Comparison of ENCODE assay signal across 11 mouse cellular contexts in the genomic region with DNA sequence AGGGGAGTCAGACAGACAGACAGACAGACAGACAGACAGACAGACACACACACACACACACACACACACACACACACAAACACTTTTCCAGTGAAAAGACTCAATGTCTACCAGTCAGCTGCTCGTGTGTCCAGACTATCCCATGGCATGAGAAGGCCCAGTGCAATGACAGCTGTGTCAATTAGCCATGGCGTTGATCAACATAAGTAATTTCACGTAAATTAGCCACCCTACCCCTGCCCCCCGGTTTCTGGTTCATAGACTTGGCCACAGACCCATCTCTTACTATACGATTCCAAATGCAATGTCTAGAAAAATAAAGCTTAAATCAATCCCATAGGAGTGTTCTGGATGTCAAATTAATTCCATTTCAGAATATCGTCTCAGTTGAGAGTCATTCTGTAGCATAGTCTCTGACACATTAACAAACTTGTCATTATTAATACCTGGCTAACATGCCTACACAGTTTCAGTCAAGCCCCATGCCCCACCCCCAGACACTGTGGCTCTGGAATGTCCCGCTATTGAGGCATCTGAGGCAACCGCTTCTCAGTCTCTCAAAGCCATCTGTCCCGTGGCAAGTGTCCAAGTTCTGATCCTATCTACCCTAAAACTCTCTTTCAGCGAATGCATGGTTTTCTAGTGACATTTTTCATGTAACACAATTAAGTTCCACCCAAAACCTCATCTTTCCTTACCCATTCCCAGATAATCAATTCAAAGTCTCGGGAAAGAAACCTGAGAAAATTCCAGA.
A peak's percentile ranks its signal among the peaks of the same experiment; 100 is the strongest.
DNase-seq lines count a peak whose midpoint lies in the region; ATAC-seq and TF ChIP-seq lines count a peak whose summit lies in the region.
"Had no signal": no experiment of that assay in that cellular context is flagged by ENCODE, and none has a peak within 500 bp of the region (broad histone marks: within the 10 kb centered on the region; RNA-seq: fewer than 3 reads in every experiment).

No protein-coding gene starts in this region.

- no peaks in the 10 kb centered on the region for H3K9me3 ChIP-seq in limb, embryonic 13.5 days
- no peaks in the 10 kb centered on the region for H3K9me3 ChIP-seq in limb, embryonic 10.5 days (replicated peaks)
- H3K9me3 ChIP-seq in lung, postnatal 0 days (ENCODE audit: low read length), result no peaks in the 10 kb centered on the region
- no peaks in the 10 kb centered on the region for H3K9me3 ChIP-seq in stomach, postnatal 0 days (ENCODE audit: control insufficient read depth, low read length)
- H3K9me3 ChIP-seq: kidney, embryonic 15.5 days had no signal

- no peak for DNase-seq in limb, embryonic 10.5 days (ENCODE audit: low spot score)
- DNase-seq in NIH3T3 (ENCODE audit: low read depth), result peak; percentile 35
- DNase-seq in cerebellum, adult 18-20 months, result peak; percentile 72 to 84
- peak; percentile 21 for DNase-seq in lung, postnatal 0 days (ENCODE audit: low spot score)
- DNase-seq in stomach, postnatal 0 days (ENCODE audit: low spot score), result no peak
- no peak for DNase-seq in thymus, postnatal 4 days
- DNase-seq: heart, adult 18-20 months; heart, postnatal 36 days; right cerebral cortex, postnatal 4 days had no signal

- peaks cover 26% of the 10 kb centered on the region for H3K4me1 ChIP-seq in limb, embryonic 13.5 days
- peaks cover 32% of the 10 kb centered on the region for H3K4me1 ChIP-seq in limb, embryonic 10.5 days
- no peaks in the 10 kb centered on the region for H3K4me1 ChIP-seq in lung, postnatal 0 days (ENCODE audit: insufficient read depth, low read depth, low read length)
- no peaks in the 10 kb centered on the region for H3K4me1 ChIP-seq in stomach, postnatal 0 days (replicated peaks; ENCODE audit: control insufficient read depth, insufficient read depth)

- H3K4me3 ChIP-seq in limb, embryonic 13.5 days, result no peak overlapping the region
- H3K4me3 ChIP-seq in limb, embryonic 10.5 days, result no peak overlapping the region
- no peak overlapping the region for H3K4me3 ChIP-seq in lung, postnatal 0 days (ENCODE audit: low read depth, low read length)
- no peak overlapping the region for H3K4me3 ChIP-seq in stomach, postnatal 0 days (ENCODE audit: low read depth, low read length)
- H3K4me3 ChIP-seq: kidney, embryonic 15.5 days had no signal

- TF ChIP-seq EP300 in lung, postnatal 0 days (IDR thresholded peaks at IDR 0.05), result no peak
- TF ChIP-seq EP300 in stomach, postnatal 0 days (optimal IDR thresholded peaks at IDR 0.05), result no peak

- H3K36me3 ChIP-seq in limb, embryonic 13.5 days, result no peaks in the 10 kb centered on the region
- H3K36me3 ChIP-seq in limb, embryonic 10.5 days, result no peaks in the 10 kb centered on the region
- H3K36me3 ChIP-seq in lung, postnatal 0 days (ENCODE audit: insufficient read depth, low read length), result no peaks in the 10 kb centered on the region
- no peaks in the 10 kb centered on the region for H3K36me3 ChIP-seq in stomach, postnatal 0 days (ENCODE audit: control insufficient read depth, insufficient read depth, low read length)
- H3K36me3 ChIP-seq: kidney, embryonic 15.5 days had no signal

- no peak overlapping the region for H3K27ac ChIP-seq in limb, embryonic 13.5 days
- H3K27ac ChIP-seq in limb, embryonic 10.5 days, result no peak overlapping the region
- no peak overlapping the region for H3K27ac ChIP-seq in lung, postnatal 0 days (ENCODE audit: low read length)
- no peak overlapping the region for H3K27ac ChIP-seq in stomach, postnatal 0 days (replicated peaks)
- H3K27ac ChIP-seq: kidney, embryonic 15.5 days had no signal

- no peaks in the 10 kb centered on the region for H3K27me3 ChIP-seq in limb, embryonic 13.5 days
- H3K27me3 ChIP-seq in limb, embryonic 10.5 days (ENCODE audit: low read depth, poor library complexity, severe bottlenecking), result no peaks in the 10 kb centered on the region
- H3K27me3 ChIP-seq in lung, postnatal 0 days (replicated peaks; ENCODE audit: insufficient read depth, low read length), result no peaks in the 10 kb centered on the region
- H3K27me3 ChIP-seq in stomach, postnatal 0 days (ENCODE audit: control insufficient read depth, insufficient read depth, low read length), result no peaks in the 10 kb centered on the region
- H3K27me3 ChIP-seq: kidney, embryonic 15.5 days had no signal

- TF ChIP-seq CTCF in lung, postnatal 0 days (IDR thresholded peaks at IDR 0.05), result no peak
- no peak for TF ChIP-seq CTCF in stomach, postnatal 0 days (IDR thresholded peaks at IDR 0.05; ENCODE audit: low read depth)

- no peak overlapping the region for H3K9ac ChIP-seq in limb, embryonic 13.5 days
- H3K9ac ChIP-seq in lung, postnatal 0 days (replicated peaks; ENCODE audit: low read depth), result no peak overlapping the region
- H3K9ac ChIP-seq in stomach, postnatal 0 days (ENCODE audit: low read length), result no peak overlapping the region
- H3K9ac ChIP-seq: kidney, embryonic 15.5 days had no signal

- 67% methylated on average over 11 of the region's 11 CpGs for WGBS in limb, embryonic 13.5 days
- WGBS in limb, embryonic 10.5 days, result 87% methylated on average over 11 of the region's 11 CpGs
- WGBS in lung, postnatal 0 days, result 62% methylated on average over 11 of the region's 11 CpGs
- WGBS in stomach, postnatal 0 days, result 64% methylated on average over 11 of the region's 11 CpGs

- peak; percentile 65 for ATAC-seq in limb, embryonic 13.5 days (ENCODE audit: low FRiP score, low read depth)
- ATAC-seq in lung, postnatal 0 days, result no peak
- ATAC-seq in stomach, postnatal 0 days (ENCODE audit: low FRiP score, low TSS enrichment), result no peak

- no peak overlapping the region for H3K4me2 ChIP-seq in limb, embryonic 13.5 days (replicated peaks)
- no peak overlapping the region for H3K4me2 ChIP-seq in lung, postnatal 0 days (replicated peaks; ENCODE audit: low read depth, low read length)
- no peak overlapping the region for H3K4me2 ChIP-seq in stomach, postnatal 0 days (replicated peaks; ENCODE audit: low read depth)
- H3K4me2 ChIP-seq: kidney, embryonic 15.5 days had no signal

Comparison
In these comparisons a context has a peak if more than half of its experiments do, and no peak if none do; other contexts are left out.
1. DNase-seq: peak in NIH3T3 (single experiment), cerebellum, adult 18-20 months (2 of 2) and lung, postnatal 0 days (single experiment); none in limb, embryonic 10.5 days (single experiment), stomach, postnatal 0 days (single experiment) and thymus, postnatal 4 days (single experiment).